Mouse (Mus musculus) hindbrain, postnatal 0 days (tissue): ENCODE data around the gene Erich4. TPM values are rescaled to one million over a fixed set of nuclear protein-coding genes. Genes with fewer than 3 reads are reported as not detected.

Experiments used
- ATAC-seq: fragments of 200-750 bp; cut with Nextera tagmentation; 2 replicates; pipeline ENCODE4 v1.8.0; 2017; ENCODE audit warnings: mild to moderate bottlenecking, moderate TSS enrichment, moderate library complexity
- DNase-seq: peaks from one replicate; pipeline ENCODE4 v3.0.0-alpha.2; 2015; ENCODE audit warnings: low spot score
- H3K27ac ChIP-seq: fragments of 300-500 bp; sonication (generic); 2 replicates; pipeline ENCODE4 v1.5.1; 2014; ENCODE audit warnings: mild to moderate bottlenecking
- H3K27me3 ChIP-seq: fragments of 300-500 bp; sonication (generic); 2 replicates; pipeline ENCODE4 v1.6.1; 2014; ENCODE audit warnings: low read length, mixed read lengths; ENCODE audit not compliant: insufficient read depth
- H3K36me3 ChIP-seq: fragments of 300-500 bp; sonication (generic); 2 replicates; pipeline ENCODE4 v1.6.1; 2014; ENCODE audit warnings: low read length, mixed read lengths; ENCODE audit not compliant: insufficient read depth
- H3K4me1 ChIP-seq: fragments of 300-500 bp; sonication (generic); 2 replicates; pipeline ENCODE4 v1.6.1; 2014; ENCODE audit warnings: antibody characterized with exemption, low read length, mixed read lengths; ENCODE audit not compliant: insufficient read depth
- H3K4me2 ChIP-seq: fragments of 300-500 bp; sonication (generic); 2 replicates; pipeline ENCODE4 v1.6.1; 2014; ENCODE audit warnings: low read depth, mild to moderate bottlenecking, low read length, moderate library complexity, mixed read lengths
- H3K4me3 ChIP-seq: fragments of 300-500 bp; sonication (generic); 2 replicates; pipeline ENCODE4 v1.5.1; 2014; ENCODE audit warnings: low read length
- H3K9ac ChIP-seq: fragments of 300-500 bp; sonication (generic); replicated peaks from 2 replicates; pipeline ENCODE4 v1.6.1; 2014; ENCODE audit warnings: mild to moderate bottlenecking, low read length, moderate library complexity, mixed read lengths
- H3K9me3 ChIP-seq: fragments of 300-500 bp; sonication (generic); 2 replicates; pipeline ENCODE4 v1.6.1; 2016; ENCODE audit warnings: low read length, mixed read lengths
- CTCF ChIP-seq: IDR thresholded peaks from 2 replicates; pipeline ENCODE4 v1.5.1; 2016; ENCODE audit warnings: antibody characterized with exemption, control low read depth, low read depth
- WGBS: fragments of 180-500 bp; shearing (Covaris S2); extraction: QIAGEN DNeasy Blood & Tissue Kit; methylation state at CpG from one replicate; pipeline ENCODE4 v1.1.7; 2014; 5-methylcytosine and 5-hydroxymethylcytosine counted together
- polyA plus RNA-seq: library from polyadenylated mRNA; unstranded; fragments of >200 nt; fragmentation: Nextera tagmentation; extraction: Ambion mirVana; gene quantifications from 2 replicates; pipeline ENCODE4 v1.2.1, GENCODE M21; 2015
- total RNA-seq: library from RNA; depleted of rRNA; stranded (reverse); fragments of >200 nt; gene quantifications from 2 replicates; pipeline ENCODE4 v1.2.3, GENCODE M21; 2014; rRNA removed

Erich4 gene
- total and polyA plus RNA-seq, 2 experiments from 2014 or later: not detected

DNA sequence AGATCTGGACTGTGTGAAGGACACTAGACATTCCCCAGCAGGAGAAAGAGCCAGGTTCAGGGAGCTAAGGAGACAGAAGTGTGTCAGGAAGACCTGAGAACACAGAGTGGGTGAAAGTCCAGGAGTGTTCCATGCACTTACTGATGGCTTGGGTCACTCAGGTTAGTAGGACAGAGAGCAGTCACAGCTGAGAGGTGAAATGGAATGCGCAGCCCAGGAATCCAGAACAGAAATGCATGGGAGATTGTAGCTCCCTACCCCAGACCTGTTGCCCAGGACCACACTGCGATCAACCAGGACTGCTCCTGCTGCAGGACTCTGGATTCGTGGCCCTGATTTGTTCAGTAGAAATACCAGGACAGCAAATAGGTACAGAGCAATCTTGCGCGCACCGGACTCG is 47.0 kb downstream of the Erich4 start:
- no peak for DNase-seq
- 96% methylated on average over 7 of the region's 7 CpGs for WGBS
- no peak for ATAC-seq
- Histone ChIP-seq H3K9me3 (no peaks in the 10 kb centered on the region), H3K4me1 (no peaks in the 10 kb centered on the region), H3K27me3 (no peaks in the 10 kb centered on the region), H3K4me3 (no peak overlapping the region), H3K36me3 (no peaks in the 10 kb centered on the region), H3K4me2 (no peak overlapping the region), H3K27ac (no peak overlapping the region), H3K9ac (no peak overlapping the region)
- no peak for TF ChIP-seq CTCF

Other genes starting within 250 kb of the Erich4 start
- gene Cnfn, start 246.2 kb downstream of the Erich4 start, total RNA-seq: not detected in 2 replicates
- gene Cnfn, start 246.2 kb downstream of the Erich4 start, polyA plus RNA-seq: 0.30 and 0.89 TPM in 2 replicates
- 9.6 and 18.7 TPM in 2 replicates for gene Lipe, start 217.2 kb downstream of the Erich4 start, total RNA-seq
- gene Lipe, start 217.2 kb downstream of the Erich4 start, polyA plus RNA-seq: 7.8 and 9.1 TPM in 2 replicates
- gene Cxcl17, start 203.0 kb downstream of the Erich4 start, total RNA-seq: not detected in 2 replicates
- 0.66 and 0.82 TPM in 2 replicates for gene Cxcl17, start 203.0 kb downstream of the Erich4 start, polyA plus RNA-seq
- gene Ceacam1, start 138.3 kb downstream of the Erich4 start, total RNA-seq: 0.32 and 1.2 TPM in 2 replicates
- gene Ceacam1, start 138.3 kb downstream of the Erich4 start, polyA plus RNA-seq: 0.93 and 1.2 TPM in 2 replicates
- not detected in 2 replicates for gene Ceacam2, start 76.0 kb downstream of the Erich4 start, total RNA-seq
- not detected in 2 replicates for gene Ceacam2, start 76.0 kb downstream of the Erich4 start, polyA plus RNA-seq
- gene Dmac2, start 3.5 kb upstream of the Erich4 start, total RNA-seq: 50.5 and 54.8 TPM in 2 replicates
- gene Dmac2, start 3.5 kb upstream of the Erich4 start, polyA plus RNA-seq: 46.7 and 48.7 TPM in 2 replicates
- gene B3gnt8, start 10.8 kb upstream of the Erich4 start, total RNA-seq: 0.14 and 1.2 TPM in 2 replicates
- 1.1 and 1.3 TPM in 2 replicates for gene B3gnt8, start 10.8 kb upstream of the Erich4 start, polyA plus RNA-seq
- gene Bckdha, start 43.1 kb upstream of the Erich4 start, total RNA-seq: 88.5 and 96.0 TPM in 2 replicates
- 56.1 and 60.4 TPM in 2 replicates for gene Bckdha, start 43.1 kb upstream of the Erich4 start, polyA plus RNA-seq
- 27.9 and 33.9 TPM in 2 replicates for gene Exosc5, start 43.3 kb upstream of the Erich4 start, total RNA-seq
- gene Exosc5, start 43.3 kb upstream of the Erich4 start, polyA plus RNA-seq: 36.5 and 39.2 TPM in 2 replicates
- gene Tmem91, start 59.3 kb upstream of the Erich4 start, total RNA-seq: 62.1 and 115 TPM in 2 replicates
- 182 and 185 TPM in 2 replicates for gene Tmem91, start 59.3 kb upstream of the Erich4 start, polyA plus RNA-seq
- 29.5 and 51.3 TPM in 2 replicates for gene B9d2, start 64.9 kb upstream of the Erich4 start, total RNA-seq
- gene B9d2, start 64.9 kb upstream of the Erich4 start, polyA plus RNA-seq: 50.8 and 55.6 TPM in 2 replicates
- 2.3 and 2.4 TPM in 2 replicates for gene Tgfb1, start 71.1 kb upstream of the Erich4 start, total RNA-seq
- gene Tgfb1, start 71.1 kb upstream of the Erich4 start, polyA plus RNA-seq: 0.76 and 0.98 TPM in 2 replicates
- gene Ccdc97, start 103.2 kb upstream of the Erich4 start, total RNA-seq: 41.2 and 43.1 TPM in 2 replicates
- 23.1 and 26.6 TPM in 2 replicates for gene Ccdc97, start 103.2 kb upstream of the Erich4 start, polyA plus RNA-seq
- gene Hnrnpul1, start 138.9 kb upstream of the Erich4 start, total RNA-seq: 116 and 128 TPM in 2 replicates
- gene Hnrnpul1, start 138.9 kb upstream of the Erich4 start, polyA plus RNA-seq: 43.4 and 44.6 TPM in 2 replicates
- gene Axl, start 172.8 kb upstream of the Erich4 start, total RNA-seq: 41.7 and 44.3 TPM in 2 replicates
- gene Axl, start 172.8 kb upstream of the Erich4 start, polyA plus RNA-seq: 24.5 and 26.8 TPM in 2 replicates
- gene Cyp2s1, start 201.0 kb upstream of the Erich4 start, total RNA-seq: 3.8 and 4.4 TPM in 2 replicates
- gene Cyp2s1, start 201.0 kb upstream of the Erich4 start, polyA plus RNA-seq: 3.5 and 4.3 TPM in 2 replicates